Mouse (Mus musculus): ENCODE data around the gene Lck. TPM values are rescaled to one million over a fixed set of nuclear protein-coding genes. Genes with fewer than 3 reads are reported as not detected.
A peak's percentile ranks its signal among the peaks of the same experiment; 100 is the strongest.
"Not testable (repeated sequence)": the region's sequence is repeated elsewhere in the genome, so short reads cannot be mapped to it uniquely, and the experiment has no call there.

The Lck gene
- polyA plus RNA-seq, 1 experiment from 2014 or later = 9.2 TPM

GRCm38 (mm10) chr4:129563718-129564117 lies 9.7 kb downstream of the Lck start:
- H3K27me3 ChIP-seq = no peaks in the 10 kb centered on the region
- no peaks in the 10 kb centered on the region for H3K9me3 ChIP-seq
- no peak overlapping the region for H3K27ac ChIP-seq (replicated peaks)
- H3K4me3 ChIP-seq = no peak overlapping the region
- no peak overlapping the region for H3K9ac ChIP-seq (replicated peaks)
- ATAC-seq (replicated peaks) = no peak
- no peaks in the 10 kb centered on the region for H3K4me1 ChIP-seq
- no peak overlapping the region for H3K4me2 ChIP-seq (replicated peaks)
- 82% methylated on average over 8 of the region's 8 CpGs for WGBS
- no peaks in the 10 kb centered on the region for H3K36me3 ChIP-seq

- Histone ChIP-seq H3K27ac (replicated peaks) (no peak overlapping the region), H3K4me3 (no peak overlapping the region), H3K9ac (replicated peaks) (no peak overlapping the region), H3K36me3 (no peaks in the 10 kb centered on the region), H3K27me3 (no peaks in the 10 kb centered on the region), H3K4me1 (peaks cover 5% of the 10 kb centered on the region), H3K9me3 (no peaks in the 10 kb centered on the region), H3K4me2 (replicated peaks) (no peak overlapping the region)
- WGBS = 94% methylated on average over 5 of the region's 5 CpGs
- ATAC-seq (replicated peaks) = no peak
Measured at GRCm38 (mm10) chr4:129561184-129561583, 12.3 kb downstream of the Lck start.

- Histone ChIP-seq H3K4me1 (peaks cover 12% of the 10 kb centered on the region), H3K9me3 (no peaks in the 10 kb centered on the region), H3K4me3 (no peak overlapping the region), H3K4me2 (replicated peaks) (no peak overlapping the region), H3K27me3 (no peaks in the 10 kb centered on the region), H3K36me3 (no peaks in the 10 kb centered on the region), H3K9ac (replicated peaks) (no peak overlapping the region), H3K27ac (replicated peaks) (no peak overlapping the region)
- WGBS = 88% methylated on average over 12 of the region's 12 CpGs
- ATAC-seq (replicated peaks) = no peak
Measured at GRCm38 (mm10) chr4:129558321-129558955, 15.0 kb downstream of the Lck start.

GRCm38 (mm10) chr4:129557256-129557808 lies 16.1 kb downstream of the Lck start:
- 81% methylated on average over 9 of the region's 9 CpGs for WGBS
- Histone ChIP-seq H3K27me3 (no peaks in the 10 kb centered on the region), H3K4me2 (replicated peaks) (peak overlapping the region; percentile 69; the same call in 1 of the 2 replicates), H3K4me3 (no peak overlapping the region), H3K4me1 (peaks cover 12% of the 10 kb centered on the region), H3K9me3 (no peaks in the 10 kb centered on the region), H3K27ac (replicated peaks) (no peak overlapping the region), H3K36me3 (no peaks in the 10 kb centered on the region), H3K9ac (replicated peaks) (peak overlapping the region; percentile 53; the same call in 1 of the 2 replicates)
- no peak for ATAC-seq (replicated peaks)

- peak; percentile 85 for ATAC-seq (replicated peaks)
- peak overlapping the region; percentile 46; the same call in 1 of the 2 replicates for H3K27ac ChIP-seq (replicated peaks)
- no peaks in the 10 kb centered on the region for H3K36me3 ChIP-seq
- WGBS = 8% methylated on average over 33 of the region's 33 CpGs
- peak overlapping the region; percentile 69 for H3K4me2 ChIP-seq (replicated peaks)
- H3K9me3 ChIP-seq = no peaks in the 10 kb centered on the region
- peak overlapping the region; percentile 47 for H3K4me3 ChIP-seq
- no peaks in the 10 kb centered on the region for H3K27me3 ChIP-seq
- peaks cover 12% of the 10 kb centered on the region for H3K4me1 ChIP-seq
- H3K9ac ChIP-seq (replicated peaks) = peak overlapping the region; percentile 53
Measured at GRCm38 (mm10) chr4:129556532-129557223, 16.8 kb downstream of the Lck start.

- Histone ChIP-seq H3K4me1 (peaks cover 12% of the 10 kb centered on the region), H3K27me3 (no peaks in the 10 kb centered on the region), H3K4me2 (replicated peaks) (peak overlapping the region; percentile 69), H3K36me3 (no peaks in the 10 kb centered on the region), H3K9ac (replicated peaks) (peak overlapping the region; percentile 53), H3K27ac (replicated peaks) (peak overlapping the region; percentile 35), H3K4me3 (peak overlapping the region; percentile 47), H3K9me3 (no peaks in the 10 kb centered on the region)
- WGBS = under 1% methylated on average over 24 of the region's 24 CpGs
- ATAC-seq (replicated peaks) = peak; percentile 69
Measured at GRCm38 (mm10) chr4:129555862-129556531, 17.4 kb downstream of the Lck start.

- Histone ChIP-seq H3K9ac (replicated peaks) (peak overlapping the region; percentile 53), H3K27me3 (no peaks in the 10 kb centered on the region), H3K36me3 (no peaks in the 10 kb centered on the region), H3K9me3 (no peaks in the 10 kb centered on the region), H3K4me2 (replicated peaks) (peak overlapping the region; percentile 69), H3K4me1 (peaks cover 12% of the 10 kb centered on the region), H3K4me3 (peak overlapping the region; percentile 47), H3K27ac (replicated peaks) (peak overlapping the region; percentile 35; the same call in 1 of the 2 replicates)
- WGBS = 4% methylated on average over 16 of the region's 16 CpGs
- ATAC-seq (replicated peaks) = peak; percentile 29; the same call in 1 of the 2 replicates
Measured at GRCm38 (mm10) chr4:129555421-129555861, 18.0 kb downstream of the Lck start.

- not testable (repeated sequence) for H3K4me3 ChIP-seq; H3K9ac ChIP-seq (replicated peaks); H3K4me2 ChIP-seq (replicated peaks); ATAC-seq (replicated peaks); H3K27me3 ChIP-seq; H3K9me3 ChIP-seq; H3K27ac ChIP-seq (replicated peaks); H3K36me3 ChIP-seq
- H3K4me1 ChIP-seq = peaks cover 12% of the 10 kb centered on the region
- 74% methylated on average over 6 of the region's 6 CpGs for WGBS
Measured at GRCm38 (mm10) chr4:129554512-129554911, 18.9 kb downstream of the Lck start.

GRCm38 (mm10) chr4:129550295-129550694 lies 23.1 kb downstream of the Lck start:
- ATAC-seq (replicated peaks) = no peak

GRCm38 (mm10) chr4:129549306-129549705 lies 24.1 kb downstream of the Lck start:
- no peak for ATAC-seq (replicated peaks)
- Histone ChIP-seq H3K27me3 (no peaks in the 10 kb centered on the region), H3K4me2 (replicated peaks) (no peak overlapping the region), H3K27ac (replicated peaks) (no peak overlapping the region), H3K9me3 (no peaks in the 10 kb centered on the region), H3K4me3 (no peak overlapping the region), H3K36me3 (no peaks in the 10 kb centered on the region), H3K4me1 (no peaks in the 10 kb centered on the region), H3K9ac (replicated peaks) (no peak overlapping the region)
- WGBS = 94% methylated on average over 2 of the region's 2 CpGs

More at GRCm38 (mm10) chr4:129550295-129550694, 23.1 kb downstream of the Lck start:
- 71% methylated on average over 1 of the region's 1 CpGs for WGBS
- H3K4me3 ChIP-seq = no peak overlapping the region
- no peak overlapping the region for H3K27ac ChIP-seq (replicated peaks)
- no peak overlapping the region for H3K9ac ChIP-seq (replicated peaks)
- no peak overlapping the region for H3K4me2 ChIP-seq (replicated peaks)
- no peaks in the 10 kb centered on the region for H3K9me3 ChIP-seq
- H3K4me1 ChIP-seq = peaks cover under 1% of the 10 kb centered on the region; the same call in 1 of the 2 replicates
- no peaks in the 10 kb centered on the region for H3K27me3 ChIP-seq
- no peaks in the 10 kb centered on the region for H3K36me3 ChIP-seq

- not testable (repeated sequence) for ATAC-seq (replicated peaks); H3K9me3 ChIP-seq; H3K36me3 ChIP-seq; H3K27ac ChIP-seq (replicated peaks); H3K9ac ChIP-seq (replicated peaks); H3K27me3 ChIP-seq; H3K4me1 ChIP-seq; H3K4me3 ChIP-seq; H3K4me2 ChIP-seq (replicated peaks)
- WGBS = 81% methylated on average over 4 of the region's 4 CpGs
Measured at GRCm38 (mm10) chr4:129547631-129548030, 25.8 kb downstream of the Lck start.

- peaks cover 15% of the 10 kb centered on the region for H3K4me1 ChIP-seq
- no peak for ATAC-seq (replicated peaks)
- no peak overlapping the region for H3K9ac ChIP-seq (replicated peaks)
- H3K4me2 ChIP-seq (replicated peaks) = no peak overlapping the region
- H3K9me3 ChIP-seq = no peaks in the 10 kb centered on the region
- H3K4me3 ChIP-seq = no peak overlapping the region
- H3K27me3 ChIP-seq = no peaks in the 10 kb centered on the region
- H3K27ac ChIP-seq (replicated peaks) = no peak overlapping the region
- no peaks in the 10 kb centered on the region for H3K36me3 ChIP-seq
- WGBS = 81% methylated on average over 4 of the region's 4 CpGs
Measured at GRCm38 (mm10) chr4:129544106-129544505, 29.3 kb downstream of the Lck start.
